Mouse (Mus musculus): ENCODE data around the gene Spesp1. TPM values are rescaled to one million over a fixed set of nuclear protein-coding genes. Genes with fewer than 3 reads are reported as not detected.

The Spesp1 gene
- total and polyA plus RNA-seq, 3 experiments: not detected

- in situ Hi-C loops (cut with MboI; ENCODE audit: low pct_ligation_motif_present, low pct_unique_long_range_greater_than_20kb, low sequenced_read_pairs) (no loop called here), dilution Hi-C loops (cut with MboI; ENCODE audit: extremely low pct_ligation_motif_present, extremely low pct_unique_long_range_greater_than_20kb, low sequenced_read_pairs) (no loop called here)
- Histone ChIP-seq H3K27me3 (replicated peaks) (no peaks in the 10 kb centered on the region), H3K9ac (ENCODE audit: insufficient read depth, low read depth) (no peak overlapping the region), H3K4me1 (ENCODE audit: control insufficient read depth in 1 of 2, insufficient read depth in 2 of 2) (peaks cover 0 to 3% of the 10 kb centered on the region in 2 experiments; a peak in 1 of 4 replicates), H3K4me2 (ENCODE audit: insufficient read depth, low read depth, poor library complexity, severe bottlenecking) (no peak overlapping the region), H3K27ac (ENCODE audit: insufficient read depth, low read depth) (no peak overlapping the region), H3K36me3 (replicated peaks in 1 of 2; ENCODE audit: control insufficient read depth in 1 of 2, insufficient read depth in 1 of 2, low read length in 1 of 2) (no peaks in the 10 kb centered on the region), H3K9me3 (replicated peaks; ENCODE audit: low read length) (peaks cover 8% of the 10 kb centered on the region), H3K4me3 (replicated peaks in 1 of 3; ENCODE audit: low read depth in 2 of 3, low read length in 2 of 3, poor library complexity in 1 of 3) (no peak overlapping the region), H3K79me2 (replicated peaks; ENCODE audit: control insufficient read depth, extremely low read depth, insufficient read depth, poor library complexity, severe bottlenecking) (no peaks in the 10 kb centered on the region)
- TF ChIP-seq RAD21 (IDR thresholded peaks at IDR 0.05; ENCODE audit: low read depth, low read length) (peak; percentile 22), SMC3 (IDR thresholded peaks at IDR 0.05; ENCODE audit: low read depth, low read length) (peak; percentile 25; the same call in 1 of the 2 replicates), JUN (IDR thresholded peaks at IDR 0.05; ENCODE audit: insufficient read depth, low read depth, low read length) (no peak), CTCF (conservative IDR thresholded peaks at IDR 0.05 in 1 of 2, IDR thresholded peaks at IDR 0.05 in 1 of 2; ENCODE audit: low read depth in 2 of 2, low read length in 2 of 2) (peak in 1 of 2 experiments; percentile 41; a peak in 2 of 4 replicates)
- DNase-seq (ENCODE audit: extremely low read depth): no peak
Measured at GRCm38 (mm10) chr9:62318729-62319128, 36.7 kb upstream of the Spesp1 start.

GRCm38 (mm10) chr9:62315556-62315955, 33.5 kb upstream of the Spesp1 start:
- dilution Hi-C loops (cut with MboI; ENCODE audit: extremely low pct_ligation_motif_present, extremely low pct_unique_long_range_greater_than_20kb, low sequenced_read_pairs) (no loop called here), in situ Hi-C loops (cut with MboI; ENCODE audit: low pct_ligation_motif_present, low pct_unique_long_range_greater_than_20kb, low sequenced_read_pairs) (no loop called here)
- no peak for TF ChIP-seq BHLHE40 (IDR thresholded peaks at IDR 0.05; ENCODE audit: low read depth, low read length)
- Histone ChIP-seq H3K27ac (ENCODE audit: insufficient read depth, low read depth) (no peak overlapping the region), H3K9ac (ENCODE audit: insufficient read depth, low read depth) (no peak overlapping the region), H3K4me3 (replicated peaks in 1 of 3; ENCODE audit: low read depth in 2 of 3, low read length in 2 of 3, poor library complexity in 1 of 3) (no peak overlapping the region), H3K4me2 (ENCODE audit: insufficient read depth, low read depth, poor library complexity, severe bottlenecking) (no peak overlapping the region), H3K4me1 (ENCODE audit: control insufficient read depth in 1 of 2, insufficient read depth in 2 of 2) (peaks cover 0 to 3% of the 10 kb centered on the region in 2 experiments; a peak in 1 of 4 replicates), H3K27me3 (replicated peaks) (no peaks in the 10 kb centered on the region), H3K79me2 (replicated peaks; ENCODE audit: control insufficient read depth, extremely low read depth, insufficient read depth, poor library complexity, severe bottlenecking) (no peaks in the 10 kb centered on the region), H3K36me3 (replicated peaks in 1 of 2; ENCODE audit: control insufficient read depth in 1 of 2, insufficient read depth in 1 of 2, low read length in 1 of 2) (no peaks in the 10 kb centered on the region), H3K9me3 (replicated peaks; ENCODE audit: low read length) (peaks cover 4% of the 10 kb centered on the region)
- no peak for DNase-seq (ENCODE audit: extremely low read depth)

GRCm38 (mm10) chr9:62296891-62297290, 14.9 kb upstream of the Spesp1 start:
- H3K9ac ChIP-seq (ENCODE audit: insufficient read depth, low read depth): no peak overlapping the region
- H3K79me2 ChIP-seq (replicated peaks; ENCODE audit: control insufficient read depth, extremely low read depth, insufficient read depth, poor library complexity, severe bottlenecking): no peaks in the 10 kb centered on the region
- H3K4me3 ChIP-seq (replicated peaks in 1 of 3; ENCODE audit: low read depth in 2 of 3, low read length in 2 of 3, poor library complexity in 1 of 3): no peak overlapping the region
- in situ Hi-C loops (cut with MboI; ENCODE audit: low pct_ligation_motif_present, low pct_unique_long_range_greater_than_20kb, low sequenced_read_pairs): loop anchor here (5.0 kb wide), 1 partner anchor 255 kb away; no protein-coding TSS in a partner anchor
- H3K36me3 ChIP-seq (replicated peaks in 1 of 2; ENCODE audit: control insufficient read depth in 1 of 2, insufficient read depth in 1 of 2, low read length in 1 of 2): no peaks in the 10 kb centered on the region
- dilution Hi-C loops (cut with MboI; ENCODE audit: extremely low pct_ligation_motif_present, extremely low pct_unique_long_range_greater_than_20kb, low sequenced_read_pairs): no loop called here
- H3K4me1 ChIP-seq (ENCODE audit: control insufficient read depth in 1 of 2, insufficient read depth in 2 of 2): peaks cover 3 to 8% of the 10 kb centered on the region in 2 experiments; a peak in 2 of 4 replicates
- no peak overlapping the region for H3K4me2 ChIP-seq (ENCODE audit: insufficient read depth, low read depth, poor library complexity, severe bottlenecking)
- peaks cover 2% of the 10 kb centered on the region for H3K27me3 ChIP-seq (replicated peaks)
- H3K9me3 ChIP-seq (replicated peaks; ENCODE audit: low read length): no peaks in the 10 kb centered on the region
- no peak overlapping the region for H3K27ac ChIP-seq (ENCODE audit: insufficient read depth, low read depth)
- TF ChIP-seq MXI1 (IDR thresholded peaks at IDR 0.05; ENCODE audit: low read depth, low read length) (no peak), NRF1 (IDR thresholded peaks at IDR 0.05; ENCODE audit: low read depth, low read length) (no peak), ETS1 (conservative IDR thresholded peaks at IDR 0.05; ENCODE audit: low read depth, low read length) (no peak), POLR2AphosphoS2 (IDR thresholded peaks at IDR 0.05; ENCODE audit: low read depth, low read length) (no peak), SMC3 (IDR thresholded peaks at IDR 0.05; ENCODE audit: low read depth, low read length) (no peak), MYC (IDR thresholded peaks at IDR 0.05; ENCODE audit: low read depth, low read length) (no peak), UBTF (IDR thresholded peaks at IDR 0.05; ENCODE audit: low read depth, low read length) (no peak), POLR2A (IDR thresholded peaks at IDR 0.05; ENCODE audit: low read depth, low read length) (no peak), IRF4 (IDR thresholded peaks at IDR 0.05; ENCODE audit: low read depth, low read length) (no peak), ELF1 (IDR thresholded peaks at IDR 0.05; ENCODE audit: low read depth, low read length) (no peak), ZKSCAN1 (IDR thresholded peaks at IDR 0.05; ENCODE audit: borderline replicate concordance, low read depth, low read length) (no peak), RAD21 (IDR thresholded peaks at IDR 0.05; ENCODE audit: low read depth, low read length) (no peak), USF2 (conservative IDR thresholded peaks at IDR 0.05; ENCODE audit: low read depth, low read length) (no peak), ZC3H11A (IDR thresholded peaks at IDR 0.05; ENCODE audit: low read depth, low read length) (no peak), USF1 (IDR thresholded peaks at IDR 0.05; ENCODE audit: low read depth, low read length) (no peak), ZMIZ1 (IDR thresholded peaks at IDR 0.05; ENCODE audit: low read depth, low read length) (no peak), HCFC1 (IDR thresholded peaks at IDR 0.05; ENCODE audit: low read depth, low read length) (no peak), JUN (IDR thresholded peaks at IDR 0.05; ENCODE audit: insufficient read depth, low read depth, low read length) (no peak), KAT2A (IDR thresholded peaks at IDR 0.05; ENCODE audit: insufficient replicate concordance, low read length) (no peak)
- no peak for DNase-seq (ENCODE audit: extremely low read depth)
